Mouse (Mus musculus) thymus, postnatal 4 days (tissue): ENCODE measurements around the gene Fsd1.

ENCODE experiments used
- DNase-seq: peaks from one replicate; pipeline ENCODE4 v3.0.0; 2021

The Fsd1 gene

GRCm38 (mm10) chr17:56032127-56032733 is 45.9 kb downstream of the Fsd1 start:
- peak; percentile 32 for DNase-seq

GRCm38 (mm10) chr17:56032831-56033230 is 46.5 kb downstream of the Fsd1 start:
- DNase-seq: peak; percentile 69

- DNase-seq: no peak
Measured at GRCm38 (mm10) chr17:56034040-56034725, 47.9 kb downstream of the Fsd1 start.

DNA sequence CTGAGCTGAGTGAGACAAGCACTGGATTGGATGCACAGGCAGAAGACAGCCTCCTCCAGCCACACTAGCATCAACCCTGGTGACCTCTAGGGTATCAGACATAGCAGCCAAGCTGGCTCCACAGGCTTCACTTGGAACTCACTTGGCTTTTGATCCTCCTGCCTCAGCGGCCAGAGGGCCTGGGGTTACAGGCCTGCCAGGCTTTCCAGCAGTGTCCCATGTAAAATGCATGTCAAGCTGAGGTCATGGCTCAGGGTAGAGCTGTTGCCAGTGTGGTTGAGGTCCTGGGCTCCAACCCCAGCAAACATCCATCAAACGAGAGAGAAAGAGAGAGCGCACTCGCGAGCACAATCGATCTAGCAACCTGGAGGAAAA is 48.4 kb downstream of the Fsd1 start:
- DNase-seq: no peak

- no peak for DNase-seq
Measured at GRCm38 (mm10) chr17:56035216-56035615, 48.9 kb downstream of the Fsd1 start.

DNA sequence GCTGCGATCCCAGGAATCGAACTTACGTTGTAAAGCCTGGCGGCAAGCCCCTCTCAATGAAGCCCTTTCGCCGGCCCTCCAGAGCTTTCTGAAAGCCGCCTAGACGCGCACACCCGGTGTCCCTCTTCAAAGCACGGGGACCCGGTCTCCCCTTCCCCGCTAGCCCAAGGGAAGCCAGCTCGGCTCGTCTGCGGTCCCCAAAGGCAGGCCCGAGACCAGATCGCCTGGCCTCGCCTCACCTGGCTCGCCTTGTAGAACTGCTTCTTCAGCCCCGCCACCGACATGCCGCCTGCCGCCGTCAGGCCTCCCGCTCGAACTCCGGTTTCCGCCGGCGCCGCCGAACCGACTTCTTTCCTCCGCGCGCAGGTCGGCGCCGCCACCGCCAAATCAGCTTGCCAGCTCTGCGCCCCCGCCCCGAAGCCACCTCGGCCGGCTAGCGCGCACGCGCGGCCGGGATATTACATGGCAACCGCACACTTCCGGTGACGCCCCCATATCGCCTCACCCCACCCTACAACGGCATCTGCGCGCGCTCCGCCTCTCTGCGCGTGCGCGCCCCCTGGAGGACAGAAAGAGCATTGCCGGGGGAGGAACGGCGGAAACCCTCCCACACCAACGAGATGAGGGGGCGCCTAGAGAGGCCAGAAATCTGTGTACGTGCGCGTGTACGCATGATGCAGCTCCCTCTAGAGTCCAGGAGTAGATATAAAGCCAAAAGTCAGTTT is 50.0 kb downstream of the Fsd1 start, which contains the start of gene Sh3gl1:
Sh3gl1 (minus strand) TSS at position 460 of the 725 bp plus-strand sequence.
- DNase-seq: peak; percentile 99

- DNase-seq: peak; percentile 44
Measured at GRCm38 (mm10) chr17:56036901-56037287, 50.6 kb downstream of the Fsd1 start.

DNA sequence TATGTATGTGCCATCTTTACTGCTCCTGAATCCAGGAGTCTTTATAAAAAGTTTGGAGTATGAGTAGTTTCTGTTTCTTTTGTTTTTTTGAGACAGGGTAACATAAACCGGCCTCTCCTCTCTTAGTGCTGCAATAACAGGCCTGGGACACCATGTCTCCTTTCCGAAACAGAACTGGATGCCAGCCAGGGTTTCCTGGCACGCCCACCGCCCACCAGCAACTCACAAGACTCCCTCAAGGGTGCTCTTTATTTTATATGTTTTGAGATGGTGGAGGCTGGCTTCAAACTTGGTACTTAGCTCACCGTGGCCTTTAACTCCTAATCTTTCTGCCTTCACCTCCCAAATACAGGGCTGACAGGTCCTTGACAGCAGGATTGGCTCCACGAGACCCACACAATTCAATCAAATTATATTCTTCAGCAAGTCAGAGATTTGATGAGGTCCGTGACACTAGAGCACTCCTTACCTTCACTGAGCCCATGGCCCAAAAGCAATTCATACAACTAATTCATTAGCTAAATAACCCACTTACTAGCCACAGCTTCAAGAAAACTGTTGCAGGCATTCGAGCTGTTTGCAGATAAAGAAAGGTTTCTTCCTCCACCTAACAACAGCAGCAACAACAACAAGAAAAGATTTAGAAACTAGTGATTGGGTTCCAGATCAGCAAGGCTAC is 52.4 kb downstream of the Fsd1 start:
- no peak for DNase-seq

- no peak for DNase-seq
Measured at GRCm38 (mm10) chr17:56039345-56039744, 53.0 kb downstream of the Fsd1 start.

- DNase-seq: peak; percentile 97
Measured at GRCm38 (mm10) chr17:56040030-56040856, 53.9 kb downstream of the Fsd1 start, which contains the start of gene Chaf1a. Chaf1a (plus strand) TSS chr17:56040439.

DNA sequence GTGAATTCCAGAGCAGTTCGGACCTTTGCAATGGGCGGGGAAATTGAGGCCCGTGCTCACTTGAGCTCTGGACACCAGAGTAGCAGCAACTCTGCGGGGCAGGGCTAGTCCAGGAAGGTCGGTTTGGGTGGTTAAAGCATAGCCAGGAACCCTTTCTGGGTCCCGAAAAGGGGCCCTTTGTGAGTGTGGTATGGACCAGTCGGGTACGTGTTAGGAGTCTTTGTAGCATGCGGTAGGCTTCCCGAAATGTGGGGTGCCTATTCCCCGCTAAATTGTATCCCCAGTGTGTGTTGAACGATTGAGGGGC is 54.5 kb downstream of the Fsd1 start:
- DNase-seq: no peak
